ENCODE assay signal across 19 mouse cellular contexts in the genomic region with DNA sequence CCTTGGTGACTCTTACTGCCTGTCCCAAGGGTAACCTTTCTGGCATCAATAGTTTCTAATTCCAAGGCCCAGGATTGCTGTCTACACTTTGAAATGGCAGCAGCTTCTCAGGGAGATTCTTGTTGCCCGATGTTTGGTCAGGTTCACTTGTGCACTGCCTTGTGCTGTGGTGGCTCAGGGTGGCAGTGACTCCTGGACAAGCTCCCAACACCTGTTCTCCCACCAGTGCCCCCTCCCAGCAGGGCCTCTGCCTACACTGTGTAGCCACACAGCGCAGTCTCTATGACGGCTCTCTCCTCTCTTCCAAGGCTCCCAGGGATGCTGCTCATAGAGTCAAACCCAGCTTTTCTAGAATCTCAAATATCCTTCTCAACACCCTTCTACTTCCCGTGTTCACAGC. TPM values are rescaled to one million over a fixed set of nuclear protein-coding genes. Genes with fewer than 3 reads are reported as not detected.
DNase-seq lines count a peak whose midpoint lies in the region; ATAC-seq lines count a peak whose summit lies in the region.
"Had no signal": no experiment of that assay in that cellular context is flagged by ENCODE, and none has a peak within 500 bp of the region (broad histone marks: within the 10 kb centered on the region; RNA-seq: fewer than 3 reads in every experiment).

No protein-coding gene starts in this region.

- H3K4me1 ChIP-seq in midbrain, embryonic 11.5 days (ENCODE audit: control insufficient read depth, insufficient read depth, low read length): peaks cover 9% of the 10 kb centered on the region
- 0 out of 2 replicates have a peak, but pooled peaks cover 8% of the 10 kb centered on the region for H3K4me1 ChIP-seq in midbrain, embryonic 14.5 days (ENCODE audit: control insufficient read depth, insufficient read depth, low read length)

- DNase-seq in heart, adult 11 months: peak; percentile 75
- no peak for DNase-seq in heart, postnatal 4 days
- peak; percentile 78 for DNase-seq in midbrain, embryonic 11.5 days (ENCODE audit: low spot score, missing footprints)
- no peak for DNase-seq in midbrain, embryonic 14.5 days
- peak; percentile 56 for DNase-seq in thymus, postnatal 4 days
- DNase-seq in thymus, postnatal 10 days (ENCODE audit: low spot score in 2 of 2): no peak
- peak; percentile 76 for DNase-seq in skeletal muscle tissue, adult 2 months (ENCODE audit: low read depth, low spot score)
- DNase-seq in kidney, postnatal 4 days: no peak
- DNase-seq: adrenal gland, adult 8-10 months; cerebellum, adult 11 months; kidney, adult 2 months; kidney, postnatal 14 days; lung, adult 18-20 months; lung, postnatal 36 days; spleen, adult 18-20 months had no signal

- peaks cover 3% of the 10 kb centered on the region; the same call in 1 of the 2 replicates for H3K27me3 ChIP-seq in midbrain, embryonic 11.5 days (ENCODE audit: control insufficient read depth, insufficient read depth, low read length)
- peaks cover 12% of the 10 kb centered on the region for H3K27me3 ChIP-seq in midbrain, embryonic 14.5 days (ENCODE audit: control insufficient read depth, insufficient read depth, low read length)

- H3K9me3 ChIP-seq in midbrain, embryonic 11.5 days (ENCODE audit: control insufficient read depth, low read length): no peaks in the 10 kb centered on the region
- H3K9me3 ChIP-seq in midbrain, embryonic 14.5 days (ENCODE audit: control insufficient read depth, low read length): no peaks in the 10 kb centered on the region
- H3K9me3 ChIP-seq: limb, embryonic 15.5 days had no signal

- no peak overlapping the region for H3K4me2 ChIP-seq in midbrain, embryonic 11.5 days
- H3K4me2 ChIP-seq in midbrain, embryonic 14.5 days (ENCODE audit: low read length): no peak overlapping the region
- H3K4me2 ChIP-seq: limb, embryonic 15.5 days had no signal

- no peak for ATAC-seq in midbrain, embryonic 11.5 days (ENCODE audit: low FRiP score)
- no peak for ATAC-seq in midbrain, embryonic 14.5 days (ENCODE audit: low FRiP score, low TSS enrichment)
- ATAC-seq: forebrain, embryonic 14.5 days; midbrain, embryonic 16.5 days had no signal

- no peaks in the 10 kb centered on the region for H3K36me3 ChIP-seq in midbrain, embryonic 11.5 days (ENCODE audit: control insufficient read depth, insufficient read depth, low read length)
- no peaks in the 10 kb centered on the region for H3K36me3 ChIP-seq in midbrain, embryonic 14.5 days (ENCODE audit: control insufficient read depth, insufficient read depth, low read length)
- H3K36me3 ChIP-seq: limb, embryonic 15.5 days had no signal

- WGBS in midbrain, embryonic 11.5 days: 81% methylated on average over 4 of the region's 4 CpGs
- WGBS in midbrain, embryonic 14.5 days: 78% methylated on average over 4 of the region's 4 CpGs

- no peak overlapping the region for H3K27ac ChIP-seq in midbrain, embryonic 11.5 days (ENCODE audit: low read depth, low read length)
- no peak overlapping the region for H3K27ac ChIP-seq in midbrain, embryonic 14.5 days (replicated peaks; ENCODE audit: low read depth, low read length)
- H3K27ac ChIP-seq: limb, embryonic 15.5 days had no signal

- no peak overlapping the region for H3K9ac ChIP-seq in midbrain, embryonic 11.5 days (ENCODE audit: low read length)
- no peak overlapping the region for H3K9ac ChIP-seq in midbrain, embryonic 14.5 days (replicated peaks; ENCODE audit: low read length)
- H3K9ac ChIP-seq: limb, embryonic 15.5 days had no signal

- no peak overlapping the region for H3K4me3 ChIP-seq in midbrain, embryonic 11.5 days (ENCODE audit: low read depth, low read length)
- no peak overlapping the region for H3K4me3 ChIP-seq in midbrain, embryonic 14.5 days (replicated peaks; ENCODE audit: low read depth, low read length)
- H3K4me3 ChIP-seq: erythroblast, embryonic 14.5 days; limb, embryonic 15.5 days had no signal

RNA-seq across cellular contexts. Expression of a gene that starts 2.2 kb away (rescaled TPM):
- total RNA-seq in heart, postnatal 4 days (2021): 1 to 10 TPM; 1.2 to 1.7 TPM
- polyA plus RNA-seq in midbrain, embryonic 11.5 days (2014; fragmentation: Nextera tagmentation; extraction: Ambion mirVana): 2.3 and 2.5 TPM in 2 replicates
- 3.6 and 5.4 TPM in 2 replicates for polyA plus RNA-seq in midbrain, embryonic 14.5 days (2014; fragmentation: Nextera tagmentation; extraction: Ambion mirVana)
- polyA plus RNA-seq: erythroblast, embryonic 14.5 days had no signal

Comparison
In these comparisons a context has a peak if more than half of its experiments do, and no peak if none do; other contexts are left out.
1. DNase-seq: peak in heart, adult 11 months (single experiment), midbrain, embryonic 11.5 days (single experiment), thymus, postnatal 4 days (single experiment) and skeletal muscle tissue, adult 2 months (single experiment); none in heart, postnatal 4 days (single experiment), midbrain, embryonic 14.5 days (single experiment), thymus, postnatal 10 days (0 of 2) and kidney, postnatal 4 days (0 of 2).